Mouse (Mus musculus) lung, adult 2 months (tissue): ENCODE data around the gene Nadk.

ENCODE experiments used
- CTCF ChIP-seq: fragments of 200-500 bp; IDR thresholded peaks from 2 replicates; pipeline ENCODE4 v1.5.1; 2011; ENCODE audit warnings: mild to moderate bottlenecking, low read length, control low read depth; ENCODE audit not compliant: insufficient read depth
- POLR2A ChIP-seq: fragments of 200-500 bp; IDR thresholded peaks from 2 replicates; pipeline ENCODE4 v1.6.1; 2011; ENCODE audit warnings: low read depth, mild to moderate bottlenecking, control low read depth, low read length, borderline replicate concordance; ENCODE audit errors: extremely low read depth

DNA sequence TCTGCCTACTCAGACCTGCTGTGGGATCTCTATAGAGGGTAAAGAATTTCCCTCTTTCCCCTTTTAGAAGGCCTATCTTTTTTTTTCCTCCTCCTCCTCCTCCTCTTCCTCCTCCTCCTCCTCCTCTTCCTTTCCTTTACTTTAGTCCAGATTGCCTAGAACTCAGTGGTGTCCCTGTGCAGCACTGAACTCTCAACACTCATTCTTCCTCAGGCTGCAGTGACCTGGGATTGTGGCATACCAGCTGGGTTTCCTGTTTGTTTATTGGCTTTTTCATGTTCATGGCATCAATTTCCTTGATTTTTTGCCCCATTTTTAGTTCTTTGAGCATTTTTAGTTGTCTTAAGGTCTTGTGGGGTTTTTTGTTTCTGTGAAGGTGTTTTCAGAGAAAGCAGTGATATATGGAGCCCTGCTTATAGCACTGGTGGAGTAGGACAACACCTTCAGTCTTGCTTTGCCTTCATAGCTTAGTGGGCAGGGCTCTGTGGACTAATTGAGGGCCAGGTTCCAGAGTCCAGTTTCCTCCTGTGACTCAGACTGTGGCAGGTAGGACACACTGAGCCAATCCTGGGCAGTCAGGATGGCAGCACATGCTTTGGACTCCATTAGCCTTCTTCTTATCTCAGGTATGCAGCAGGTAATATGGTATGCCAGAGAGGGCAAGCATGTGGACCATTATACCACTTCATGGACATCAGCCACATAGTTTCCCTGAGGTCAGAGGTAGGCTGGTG, 73.8 kb downstream of the Nadk start:
- TF ChIP-seq CTCF (no peak), POLR2A (no peak)
